Mouse (Mus musculus) lung, adult 2 months (tissue): ENCODE data around the gene Cog8. TPM values are rescaled to one million over a fixed set of nuclear protein-coding genes. Genes with fewer than 3 reads are reported as not detected.

ENCODE experiments used
- DNase-seq: peaks from one replicate; pipeline ENCODE4 v3.0.0; 2022
- H3K4me1 ChIP-seq: fragments of 200-500 bp; 2 replicates; pipeline ENCODE4 v1.6.1; 2011; ENCODE audit warnings: low read length; ENCODE audit not compliant: control insufficient read depth, insufficient read depth
- H3K4me3 ChIP-seq: fragments of 200-500 bp; replicated peaks from 2 replicates; pipeline ENCODE3; 2011; ENCODE audit warnings: low read depth, mild to moderate bottlenecking, control low read depth, low read length; ENCODE audit errors: extremely low read depth
- CTCF ChIP-seq: fragments of 200-500 bp; IDR thresholded peaks from 2 replicates; pipeline ENCODE4 v1.5.1; 2011; ENCODE audit warnings: mild to moderate bottlenecking, low read length, control low read depth; ENCODE audit not compliant: insufficient read depth
- POLR2A ChIP-seq: fragments of 200-500 bp; IDR thresholded peaks from 2 replicates; pipeline ENCODE4 v1.6.1; 2011; ENCODE audit warnings: low read depth, mild to moderate bottlenecking, control low read depth, low read length, borderline replicate concordance; ENCODE audit errors: extremely low read depth
- WGBS: fragments of 180-500 bp; shearing (Covaris S2); methylation state at CpG from one replicate; pipeline ENCODE4 v1.1.7; 2018; 5-methylcytosine and 5-hydroxymethylcytosine counted together
- polyA plus RNA-seq: library from polyadenylated mRNA; depleted of rRNA; stranded (reverse); fragments of >200 nt; gene quantifications from 2 replicates; pipeline ENCODE4 v1.2.3, GENCODE M21; 2012

Cog8 gene
- polyA plus RNA-seq, 1 experiment = 31.6 TPM

GRCm38 (mm10) chr8:107076239-107076888 lies 19.9 kb upstream of the Cog8 start:
- 85% methylated on average over 7 of the region's 7 CpGs for WGBS
- no peak for TF ChIP-seq CTCF
- no peak for TF ChIP-seq POLR2A
- Histone ChIP-seq H3K4me1 (no peaks in the 10 kb centered on the region), H3K4me3 (no peak overlapping the region)
- no peak for DNase-seq

GRCm38 (mm10) chr8:107074128-107074527 lies 17.6 kb upstream of the Cog8 start:
- TF ChIP-seq CTCF (no peak), POLR2A (no peak)
- no peaks in the 10 kb centered on the region for H3K4me1 ChIP-seq
- H3K4me3 ChIP-seq = no peak overlapping the region
- 85% methylated on average over 1 of the region's 1 CpGs for WGBS
- no peak for DNase-seq

GRCm38 (mm10) chr8:107073706-107074105 lies 17.2 kb upstream of the Cog8 start:
- no peak for DNase-seq
- TF ChIP-seq CTCF = no peak
- no peak for TF ChIP-seq POLR2A
- WGBS = 79% methylated on average over 4 of the region's 4 CpGs
- H3K4me3 ChIP-seq = no peak overlapping the region
- H3K4me1 ChIP-seq = no peaks in the 10 kb centered on the region

DNA sequence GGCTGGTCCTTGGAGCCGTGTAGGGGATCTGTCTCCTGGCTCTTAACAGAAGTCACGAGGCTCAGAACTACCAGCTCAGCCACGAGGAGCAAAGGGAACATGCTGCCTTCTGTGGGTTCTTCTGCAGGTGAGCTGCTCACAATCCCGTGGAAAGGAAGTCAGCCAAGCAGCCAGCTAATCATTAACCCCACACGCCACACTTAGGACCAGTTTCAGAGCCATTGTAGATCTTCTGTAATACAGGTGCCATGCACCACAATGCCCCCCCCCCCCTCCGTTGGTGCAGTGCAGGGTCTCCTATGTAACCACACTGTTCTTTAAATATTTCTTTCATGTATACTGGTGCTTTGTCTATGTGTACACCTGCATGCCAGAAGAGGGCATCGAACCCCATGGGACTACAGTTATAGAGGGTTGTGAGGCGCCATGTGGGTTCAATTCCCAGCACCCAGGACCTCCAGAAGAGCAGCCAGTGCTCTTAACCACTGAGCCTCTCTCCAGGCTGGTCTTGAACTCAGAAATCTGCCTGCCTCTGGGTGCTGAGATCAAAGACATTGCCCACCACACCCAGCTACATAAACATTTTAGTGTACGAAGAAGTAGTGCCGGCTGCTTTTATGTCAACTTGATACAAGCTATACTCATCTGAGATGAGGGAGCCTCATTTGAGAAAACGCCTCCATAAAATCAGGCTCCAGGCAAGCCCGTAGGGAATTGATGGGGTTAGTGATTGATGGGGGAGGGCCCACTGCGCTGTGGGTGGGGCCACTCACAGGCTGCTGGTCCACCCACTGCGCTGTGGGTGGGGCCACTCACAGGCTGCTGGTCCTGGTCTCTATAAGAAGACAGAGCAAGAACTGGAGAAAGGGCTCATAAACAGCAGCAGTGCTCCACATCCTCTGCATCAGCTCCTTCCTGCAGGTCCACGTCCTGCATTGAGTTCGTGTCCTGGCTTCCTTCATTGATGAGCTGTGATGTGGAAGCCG lies 9.3 kb upstream of the Cog8 start, which contains the start of gene Tmed6:
TSS of gene Tmed6 (minus strand) at position 134 of the 986 bp plus-strand sequence.
- 46% methylated on average over 17 of the region's 17 CpGs for WGBS
- no peak within 1 kb of the TSS for H3K4me3 ChIP-seq
- no peaks in the 10 kb centered on the region for H3K4me1 ChIP-seq
- DNase-seq = peak; percentile 35
- TF ChIP-seq CTCF (no peak), POLR2A (no peak)

DNA sequence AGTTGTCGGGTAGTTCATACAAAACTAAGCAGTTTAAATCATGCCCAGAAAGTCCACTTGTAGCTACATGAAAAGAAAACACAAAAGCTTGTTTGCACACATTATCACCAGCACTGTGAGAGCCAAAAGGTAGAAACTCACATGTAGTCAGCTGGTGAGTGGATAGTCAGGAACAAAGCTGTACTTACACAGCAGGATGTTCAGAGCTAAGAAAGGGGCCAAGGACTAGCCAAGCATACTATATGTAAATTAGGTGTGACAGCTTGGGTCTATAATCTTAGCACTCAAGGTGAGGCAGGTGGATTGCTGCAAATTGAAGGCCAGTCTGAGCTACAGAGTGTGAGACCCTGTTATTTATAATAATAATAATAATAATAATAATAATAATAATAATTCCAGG lies 6.1 kb upstream of the Cog8 start:
- TF ChIP-seq POLR2A = no peak
- TF ChIP-seq CTCF = no peak
- Histone ChIP-seq H3K4me3 (no peak overlapping the region), H3K4me1 (no peaks in the 10 kb centered on the region; the same call in 1 of the 2 replicates)
- WGBS = 72% methylated on average over 1 of the region's 1 CpGs
- no peak for DNase-seq

- H3K4me3 ChIP-seq = peak overlapping the region; percentile 74
- H3K4me1 ChIP-seq = peaks cover 7% of the 10 kb centered on the region
- WGBS = under 1% methylated on average over 33 of the region's 33 CpGs
- DNase-seq = no peak
- TF ChIP-seq POLR2A = no peak
- TF ChIP-seq CTCF = no peak
These were observed 482 bp upstream of the Cog8 start for GRCm38 (mm10) chr8:107056973-107057369.

GRCm38 (mm10) chr8:107052046-107052445 lies 4.4 kb downstream of the Cog8 start:
- TF ChIP-seq POLR2A = no peak
- no peak for TF ChIP-seq CTCF
- DNase-seq = no peak
- 95% methylated on average over 8 of the region's 8 CpGs for WGBS
- Histone ChIP-seq H3K4me1 (peaks cover 4% of the 10 kb centered on the region; the same call in 1 of the 2 replicates), H3K4me3 (no peak overlapping the region)

DNA sequence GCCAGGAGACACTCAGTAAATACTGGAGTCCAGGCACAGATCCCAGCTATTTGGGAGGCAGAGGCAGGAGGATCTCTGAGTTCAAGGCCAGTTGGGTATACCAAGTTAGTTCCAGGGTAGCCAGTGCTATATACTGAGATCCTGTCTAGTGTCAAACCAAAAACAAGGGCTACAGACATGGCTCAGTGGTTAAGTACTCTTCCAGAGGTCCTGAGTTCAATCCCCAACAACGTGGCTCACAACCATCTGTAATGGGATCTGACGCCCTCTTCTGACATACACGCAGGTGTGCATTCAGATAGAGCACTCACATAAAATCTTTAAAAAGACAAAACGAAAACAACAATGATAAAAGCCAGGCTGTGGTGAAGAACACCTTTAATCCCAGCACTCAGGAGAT lies 7.0 kb downstream of the Cog8 start:
- 93% methylated on average over 4 of the region's 4 CpGs for WGBS
- TF ChIP-seq POLR2A (no peak), CTCF (no peak)
- Histone ChIP-seq H3K4me3 (no peak overlapping the region), H3K4me1 (peaks cover 3% of the 10 kb centered on the region; the same call in 1 of the 2 replicates)
- no peak for DNase-seq

DNA sequence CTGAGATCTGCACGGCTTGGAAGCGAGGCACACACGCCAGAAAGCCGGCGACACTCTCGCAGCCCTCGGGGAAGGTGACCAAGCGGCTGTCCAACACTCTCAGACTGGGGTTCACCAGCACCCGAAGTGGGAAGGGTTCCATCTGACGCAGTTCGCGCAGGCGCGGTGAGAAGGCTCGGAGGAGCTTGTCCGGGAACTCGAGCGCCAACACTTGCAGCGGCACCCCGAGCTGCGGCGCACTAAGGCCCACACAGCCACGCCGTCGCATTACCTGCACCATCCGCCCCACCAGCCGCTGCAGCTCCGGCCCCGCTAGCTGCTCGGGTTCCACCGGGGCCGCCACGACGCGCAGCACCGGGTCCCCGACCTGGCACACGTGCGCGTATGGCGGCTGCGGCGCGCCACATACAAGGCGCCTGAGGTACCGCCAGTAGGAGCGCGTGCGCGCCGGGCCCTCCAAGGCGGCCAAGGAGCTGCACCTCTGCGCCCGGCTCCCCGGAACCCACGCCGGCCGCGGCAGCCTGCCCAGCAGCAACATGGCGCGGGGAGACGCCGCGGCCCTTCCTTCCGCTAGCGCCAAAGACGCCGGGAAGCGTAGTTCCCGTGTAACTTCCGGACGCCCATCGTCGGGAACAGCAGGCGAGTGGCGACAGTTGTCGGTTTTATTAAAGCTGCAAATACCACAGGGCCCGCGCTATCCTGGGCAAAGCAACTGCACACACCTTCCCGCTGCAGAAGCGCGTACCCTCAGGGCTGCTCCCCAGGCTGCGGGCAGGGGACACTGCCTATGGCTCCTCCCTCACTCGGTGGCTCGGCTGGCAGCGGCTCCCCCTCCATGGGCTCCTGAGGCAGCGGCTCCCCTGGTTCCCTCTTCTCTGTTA lies 8.2 kb downstream of the Cog8 start, which contains the start of gene Pdf:
TSS of gene Pdf (minus strand) at position 554 of the 881 bp plus-strand sequence.
- Histone ChIP-seq H3K4me3 (peak within 1 kb of the TSS; percentile 95), H3K4me1 (peaks cover 3% of the 10 kb centered on the region; the same call in 1 of the 2 replicates)
- no peak for TF ChIP-seq CTCF
- TF ChIP-seq POLR2A = peak; percentile 70; the same call in 1 of the 2 replicates
- peak; percentile 79 for DNase-seq
- WGBS = 1% methylated on average over 87 of the region's 87 CpGs
